Mouse (Mus musculus) erythroid progenitor cell, adult 5-6 weeks (primary cell): ENCODE results near the gene Zfp566. TPM values are rescaled to one million over a fixed set of nuclear protein-coding genes. Genes with fewer than 3 reads are reported as not detected.

Experiments used
- ATAC-seq: replicated peaks from 2 replicates; pipeline ENCODE4 v1.8.0; 2016; ENCODE audit warnings: moderate number of reproducible peaks, mild to moderate bottlenecking, moderate TSS enrichment, inconsistent platforms; ENCODE audit not compliant: poor library complexity, low FRiP score, severe bottlenecking
- total RNA-seq, 2 experiments: library from RNA; stranded (forward) in 1 of 2; stranded (reverse) in 1 of 2; fragments of 150-400 nt in 1 of 2; fragments of 186-747, 209-891 nt in 1 of 2; gene quantifications; 2 replicates each; pipeline versions ENCODE4 v1.2.3 to v1.2.4; 2015 to 2017; ENCODE audit warnings: low replicate concordance in 2 of 2

Zfp566 gene
- total RNA-seq, 2 experiments from 2014 or later = 2.1 TPM; not detected in 1

DNA sequence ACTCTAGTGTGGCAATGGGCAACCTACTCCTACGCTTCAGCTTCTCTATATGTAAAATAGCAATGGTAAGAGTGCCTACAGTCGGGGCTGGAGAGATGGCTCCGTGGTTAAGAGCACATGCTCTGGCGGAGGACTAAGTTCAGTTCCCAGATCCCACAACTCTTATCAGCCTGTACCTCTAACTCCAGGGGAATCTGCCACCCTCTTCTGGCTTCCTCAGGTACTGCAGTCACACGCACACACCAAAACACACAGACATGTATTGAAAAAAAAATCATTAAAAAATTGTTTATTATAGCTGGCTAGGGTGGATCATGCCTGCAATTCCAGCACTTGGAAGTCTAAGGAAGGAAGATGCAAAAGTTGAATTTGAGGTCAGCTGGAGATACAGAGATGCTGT lies 27.8 kb downstream of the Zfp566 start:
- no peak for ATAC-seq

DNA sequence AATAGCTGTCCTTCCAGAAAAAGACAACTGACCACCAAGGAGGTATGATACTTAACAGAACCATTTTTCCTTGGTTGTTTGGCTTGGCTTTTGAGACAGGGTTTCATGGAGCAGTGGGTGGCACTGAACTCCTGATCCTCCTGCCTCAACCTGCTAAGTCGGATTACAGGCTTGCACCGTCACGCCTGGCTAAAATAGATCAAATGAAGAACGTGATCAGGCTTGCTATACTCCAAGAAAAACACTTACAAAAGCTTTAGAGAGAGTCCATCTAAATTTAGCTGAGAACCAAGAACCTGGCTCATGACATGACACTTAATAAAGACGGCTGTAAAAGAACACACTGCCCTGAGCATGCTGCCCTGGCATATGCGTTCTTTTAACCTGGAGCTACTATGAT lies 30.0 kb downstream of the Zfp566 start:
- ATAC-seq = no peak

DNA sequence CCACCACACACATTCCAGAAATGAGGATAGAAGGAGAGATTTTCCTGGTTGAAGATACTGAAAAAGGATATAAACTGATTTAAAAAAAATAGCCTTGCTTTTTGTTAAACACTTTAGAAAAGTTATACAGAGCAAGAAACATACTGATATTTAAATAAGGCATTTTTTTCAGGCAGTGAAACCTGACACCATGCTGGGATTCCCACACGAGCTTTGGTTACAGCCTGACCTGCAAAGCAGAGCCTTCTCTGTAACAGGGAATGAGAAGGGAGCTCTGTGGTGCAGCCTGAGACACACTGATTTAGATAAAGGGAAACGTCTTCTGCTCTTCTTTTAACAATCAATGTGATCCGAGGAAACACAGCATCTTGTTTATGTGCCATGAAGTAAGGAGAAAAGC lies 36.7 kb downstream of the Zfp566 start:
- ATAC-seq = no peak

DNA sequence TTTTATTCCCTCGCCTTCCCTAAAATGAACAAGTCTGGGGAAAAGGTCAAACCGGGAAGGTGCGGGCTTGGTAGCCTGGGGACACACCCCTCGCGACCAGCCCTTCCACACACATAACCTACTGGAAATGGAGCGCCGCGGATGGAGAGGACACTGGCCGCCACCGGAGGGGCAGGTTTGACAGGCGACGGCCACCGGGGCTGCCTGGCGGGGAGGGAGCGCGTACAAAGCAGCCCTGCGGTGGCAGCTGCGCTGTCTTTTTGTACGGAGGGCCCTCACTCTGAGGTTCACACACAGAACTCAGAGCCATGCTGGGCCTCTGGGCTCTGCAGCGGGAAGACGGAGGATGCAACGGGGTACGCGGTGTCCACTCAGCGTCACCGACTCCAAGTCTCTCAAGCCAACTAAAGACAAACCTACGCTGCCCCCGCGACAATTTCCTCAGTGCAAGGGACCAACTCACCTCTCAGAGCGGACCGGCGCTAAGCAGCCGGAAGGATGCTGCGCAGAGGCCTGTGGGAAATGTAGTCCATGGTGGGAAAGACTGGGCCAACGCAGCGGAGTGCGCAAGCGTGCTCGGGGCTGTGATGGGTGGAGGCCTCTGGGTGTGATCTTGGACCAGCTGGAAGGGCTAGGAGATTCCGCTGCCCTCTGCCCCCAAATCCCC lies 39.3 kb downstream of the Zfp566 start, which contains the start of gene Zfp14:
Gene Zfp14, minus strand, starts transcription at position 499 of the 667 bp plus-strand sequence.
- ATAC-seq = peak; percentile 100

GRCm38 (mm10) chr7:30048126-30048525 lies 42.2 kb downstream of the Zfp566 start:
- no peak for ATAC-seq

DNA sequence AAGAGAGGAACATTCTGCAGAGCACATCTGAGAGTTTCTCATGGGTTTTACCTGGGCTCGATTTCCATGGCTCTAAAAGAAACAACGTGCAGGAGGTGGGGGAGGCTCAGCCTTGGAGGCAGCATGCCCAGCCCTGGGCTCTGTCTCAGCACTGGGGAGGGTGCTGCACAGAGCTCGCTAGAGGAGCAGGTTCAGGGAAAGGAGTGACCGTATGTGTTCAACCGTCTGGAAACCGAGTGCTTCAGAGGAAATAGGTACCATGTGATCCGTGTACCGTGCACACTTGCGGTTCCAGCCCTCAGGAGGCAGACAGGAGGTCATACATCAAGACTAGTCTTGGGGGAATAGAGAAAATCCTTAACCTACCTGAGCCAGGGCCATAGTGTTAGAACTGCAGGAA lies 46.0 kb downstream of the Zfp566 start:
- ATAC-seq = no peak

GRCm38 (mm10) chr7:30034331-30034730 lies 56.0 kb downstream of the Zfp566 start:
- no peak for ATAC-seq

GRCm38 (mm10) chr7:30031379-30031778 lies 58.9 kb downstream of the Zfp566 start:
- ATAC-seq = no peak

GRCm38 (mm10) chr7:30030677-30031076 lies 59.6 kb downstream of the Zfp566 start:
- no peak for ATAC-seq

GRCm38 (mm10) chr7:30028572-30028971 lies 61.8 kb downstream of the Zfp566 start:
- ATAC-seq = no peak

Other genes starting within 250 kb of the Zfp566 start
- gene Zfp940, start 236.9 kb downstream of the Zfp566 start, total RNA-seq (2015; ENCODE audit: low replicate concordance) = not detected in 2 replicates
- 0.64 TPM in 1 of 2 replicates, not detected in the other for gene Zfp940, start 236.9 kb downstream of the Zfp566 start, total RNA-seq (2017; ENCODE audit: low replicate concordance)
- 1.1 and 2.9 TPM in 2 replicates for gene Zfp420, start 230.5 kb downstream of the Zfp566 start, total RNA-seq (2015; ENCODE audit: low replicate concordance)
- 0.51 TPM in 1 of 2 replicates, not detected in the other for gene Zfp420, start 230.5 kb downstream of the Zfp566 start, total RNA-seq (2017; ENCODE audit: low replicate concordance)
- 2.9 TPM in 1 of 2 replicates, not detected in the other for gene Zfp27, start 184.0 kb downstream of the Zfp566 start, total RNA-seq (2015; ENCODE audit: low replicate concordance)
- gene Zfp27, start 184.0 kb downstream of the Zfp566 start, total RNA-seq (2017; ENCODE audit: low replicate concordance) = 0.83 and 2.1 TPM in 2 replicates
- 0.36 TPM in 1 of 2 replicates, not detected in the other for gene Zfp383, start 182.3 kb downstream of the Zfp566 start, total RNA-seq (2015; ENCODE audit: low replicate concordance)
- gene Zfp383, start 182.3 kb downstream of the Zfp566 start, total RNA-seq (2017; ENCODE audit: low replicate concordance) = 0.39 TPM in 1 of 2 replicates, not detected in the other
- 4.0 and 4.2 TPM in 2 replicates for gene Zfp74, start 136.4 kb downstream of the Zfp566 start, total RNA-seq (2015; ENCODE audit: low replicate concordance)
- gene Zfp74, start 136.4 kb downstream of the Zfp566 start, total RNA-seq (2017; ENCODE audit: low replicate concordance) = 0.98 and 2.6 TPM in 2 replicates
- 2.5 and 5.4 TPM in 2 replicates for gene Zfp568, start 106.6 kb downstream of the Zfp566 start, total RNA-seq (2015; ENCODE audit: low replicate concordance)
- 4.1 and 4.2 TPM in 2 replicates for gene Zfp568, start 106.6 kb downstream of the Zfp566 start, total RNA-seq (2017; ENCODE audit: low replicate concordance)
- gene Zfp14, start 39.1 kb downstream of the Zfp566 start, total RNA-seq (2015; ENCODE audit: low replicate concordance) = 1.1 TPM in 1 of 2 replicates, not detected in the other
- gene Zfp14, start 39.1 kb downstream of the Zfp566 start, total RNA-seq (2017; ENCODE audit: low replicate concordance) = 0.39 TPM in 1 of 2 replicates, not detected in the other
- gene Zfp82, start 17.6 kb downstream of the Zfp566 start, total RNA-seq (2015; ENCODE audit: low replicate concordance) = 0.84 and 4.0 TPM in 2 replicates
- gene Zfp82, start 17.6 kb downstream of the Zfp566 start, total RNA-seq (2017; ENCODE audit: low replicate concordance) = 0.64 and 2.4 TPM in 2 replicates
- not detected in 2 replicates for gene Gm26920, start 117 bp downstream of the Zfp566 start, total RNA-seq (2015; ENCODE audit: low replicate concordance)
- gene Gm26920, start 117 bp downstream of the Zfp566 start, total RNA-seq (2017; ENCODE audit: low replicate concordance) = not detected in 2 replicates
- gene Zfp260, start 4.2 kb upstream of the Zfp566 start, total RNA-seq (2015; ENCODE audit: low replicate concordance) = 16.2 and 26.8 TPM in 2 replicates
- gene Zfp260, start 4.2 kb upstream of the Zfp566 start, total RNA-seq (2017; ENCODE audit: low replicate concordance) = 2.7 and 3.0 TPM in 2 replicates
- 5.4 and 7.9 TPM in 2 replicates for gene Zfp382, start 31.4 kb upstream of the Zfp566 start, total RNA-seq (2015; ENCODE audit: low replicate concordance)
- 4.0 and 6.0 TPM in 2 replicates for gene Zfp382, start 31.4 kb upstream of the Zfp566 start, total RNA-seq (2017; ENCODE audit: low replicate concordance)
- 21.3 and 48.2 TPM in 2 replicates for gene Zfp146, start 79.2 kb upstream of the Zfp566 start, total RNA-seq (2015; ENCODE audit: low replicate concordance)
- 33.2 and 35.6 TPM in 2 replicates for gene Zfp146, start 79.2 kb upstream of the Zfp566 start, total RNA-seq (2017; ENCODE audit: low replicate concordance)
- not detected in 2 replicates for gene Cox7a1, start 93.6 kb upstream of the Zfp566 start, total RNA-seq (2015; ENCODE audit: low replicate concordance)
- gene Cox7a1, start 93.6 kb upstream of the Zfp566 start, total RNA-seq (2017; ENCODE audit: low replicate concordance) = not detected in 2 replicates
- gene Capns1, start 108.3 kb upstream of the Zfp566 start, total RNA-seq (2015; ENCODE audit: low replicate concordance) = 161 and 183 TPM in 2 replicates
- 48.6 and 66.3 TPM in 2 replicates for gene Capns1, start 108.3 kb upstream of the Zfp566 start, total RNA-seq (2017; ENCODE audit: low replicate concordance)
- 18.4 and 35.0 TPM in 2 replicates for gene Polr2i, start 141.4 kb upstream of the Zfp566 start, total RNA-seq (2015; ENCODE audit: low replicate concordance)
- 0.76 and 26.8 TPM in 2 replicates for gene Polr2i, start 141.4 kb upstream of the Zfp566 start, total RNA-seq (2017; ENCODE audit: low replicate concordance)
- 10.9 and 33.9 TPM in 2 replicates for gene Tbcb, start 141.7 kb upstream of the Zfp566 start, total RNA-seq (2015; ENCODE audit: low replicate concordance)
- 15.0 and 29.7 TPM in 2 replicates for gene Tbcb, start 141.7 kb upstream of the Zfp566 start, total RNA-seq (2017; ENCODE audit: low replicate concordance)
- not detected in 2 replicates for gene Ovol3, start 145.2 kb upstream of the Zfp566 start, total RNA-seq (2015; ENCODE audit: low replicate concordance)
- gene Ovol3, start 145.2 kb upstream of the Zfp566 start, total RNA-seq (2017; ENCODE audit: low replicate concordance) = not detected in 2 replicates
- gene Thap8, start 189.6 kb upstream of the Zfp566 start, total RNA-seq (2015; ENCODE audit: low replicate concordance) = not detected in 2 replicates
- gene Thap8, start 189.6 kb upstream of the Zfp566 start, total RNA-seq (2017; ENCODE audit: low replicate concordance) = not detected in 2 replicates
- 42.8 and 71.4 TPM in 2 replicates for gene Wdr62, start 189.9 kb upstream of the Zfp566 start, total RNA-seq (2015; ENCODE audit: low replicate concordance)
- 26.2 and 31.1 TPM in 2 replicates for gene Wdr62, start 189.9 kb upstream of the Zfp566 start, total RNA-seq (2017; ENCODE audit: low replicate concordance)
- gene Clip3, start 201.2 kb upstream of the Zfp566 start, total RNA-seq (2015; ENCODE audit: low replicate concordance) = not detected in 2 replicates
- gene Clip3, start 201.2 kb upstream of the Zfp566 start, total RNA-seq (2017; ENCODE audit: low replicate concordance) = not detected in 2 replicates
- gene Alkbh6, start 218.2 kb upstream of the Zfp566 start, total RNA-seq (2015; ENCODE audit: low replicate concordance) = 2.5 and 11.3 TPM in 2 replicates
- 4.2 TPM in 1 of 2 replicates, not detected in the other for gene Alkbh6, start 218.2 kb upstream of the Zfp566 start, total RNA-seq (2017; ENCODE audit: low replicate concordance)
- not detected in 2 replicates for gene Syne4, start 224.3 kb upstream of the Zfp566 start, total RNA-seq (2015; ENCODE audit: low replicate concordance)
- not detected in 2 replicates for gene Syne4, start 224.3 kb upstream of the Zfp566 start, total RNA-seq (2017; ENCODE audit: low replicate concordance)
- not detected in 2 replicates for gene E130208F15Rik, start 231.2 kb upstream of the Zfp566 start, total RNA-seq (2015; ENCODE audit: low replicate concordance)
- 0.39 TPM in 1 of 2 replicates, not detected in the other for gene E130208F15Rik, start 231.2 kb upstream of the Zfp566 start, total RNA-seq (2017; ENCODE audit: low replicate concordance)
- 2.5 TPM in 1 of 2 replicates, not detected in the other for gene Sdhaf1, start 233.4 kb upstream of the Zfp566 start, total RNA-seq (2015; ENCODE audit: low replicate concordance)
- gene Sdhaf1, start 233.4 kb upstream of the Zfp566 start, total RNA-seq (2017; ENCODE audit: low replicate concordance) = 0.45 and 0.64 TPM in 2 replicates